Mouse (Mus musculus) brain, embryonic 14.5 days (tissue): ENCODE results near the gene Baiap2l1. TPM values are rescaled to one million over a fixed set of nuclear protein-coding genes. Genes with fewer than 3 reads are reported as not detected.

ENCODE experiments used
- DNase-seq: peaks from one replicate; pipeline ENCODE4 v3.0.0-alpha.2; 2011; ENCODE audit warnings: low read depth
- CTCF ChIP-seq: fragments of 200-500 bp; IDR thresholded peaks from 2 replicates; pipeline ENCODE4 v1.5.1; 2012; ENCODE audit warnings: inconsistent platforms, mild to moderate bottlenecking, moderate library complexity, borderline replicate concordance; ENCODE audit not compliant: insufficient read depth, insufficient read length; ENCODE audit errors: extremely low read depth
- POLR2A ChIP-seq: fragments of 200-500 bp; IDR thresholded peaks from 2 replicates; pipeline ENCODE4 v1.6.1; 2012; ENCODE audit warnings: mild to moderate bottlenecking, inconsistent platforms, borderline replicate concordance; ENCODE audit not compliant: poor library complexity, insufficient read depth, insufficient read length, severe bottlenecking; ENCODE audit errors: extremely low read depth
- polyA plus RNA-seq: library from polyadenylated mRNA; depleted of rRNA; stranded (reverse); fragments of >200 nt; gene quantifications from 2 replicates; pipeline ENCODE4 v1.2.3, GENCODE M21; 2012

Baiap2l1 gene
- polyA plus RNA-seq, 1 experiment: 0.89 TPM

DNA sequence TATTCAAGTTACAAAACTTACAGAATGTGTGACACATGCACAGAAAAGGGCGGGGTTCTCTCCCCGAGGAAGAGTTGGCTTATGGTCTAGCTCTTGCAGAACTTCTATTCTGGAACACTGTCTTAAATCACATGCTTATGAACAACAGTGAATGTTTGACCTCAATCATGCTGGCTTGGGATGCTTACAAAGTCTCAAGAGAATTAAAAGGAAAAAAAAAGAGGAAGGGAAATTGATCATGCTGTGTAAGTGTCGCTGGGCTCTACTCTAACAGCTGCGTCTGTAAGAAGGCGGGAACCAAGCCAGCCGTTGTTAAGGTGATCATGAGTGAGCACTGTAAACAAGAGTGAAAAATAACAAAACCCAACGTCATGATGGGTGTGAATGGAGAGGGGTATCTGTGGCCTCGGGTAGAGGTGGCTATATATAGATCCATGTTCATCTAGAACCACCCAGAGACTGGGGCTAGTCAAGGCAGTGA lies 74.3 kb downstream of the Baiap2l1 start:
- DNase-seq: no peak
- no peak for TF ChIP-seq POLR2A
- TF ChIP-seq CTCF: no peak

DNA sequence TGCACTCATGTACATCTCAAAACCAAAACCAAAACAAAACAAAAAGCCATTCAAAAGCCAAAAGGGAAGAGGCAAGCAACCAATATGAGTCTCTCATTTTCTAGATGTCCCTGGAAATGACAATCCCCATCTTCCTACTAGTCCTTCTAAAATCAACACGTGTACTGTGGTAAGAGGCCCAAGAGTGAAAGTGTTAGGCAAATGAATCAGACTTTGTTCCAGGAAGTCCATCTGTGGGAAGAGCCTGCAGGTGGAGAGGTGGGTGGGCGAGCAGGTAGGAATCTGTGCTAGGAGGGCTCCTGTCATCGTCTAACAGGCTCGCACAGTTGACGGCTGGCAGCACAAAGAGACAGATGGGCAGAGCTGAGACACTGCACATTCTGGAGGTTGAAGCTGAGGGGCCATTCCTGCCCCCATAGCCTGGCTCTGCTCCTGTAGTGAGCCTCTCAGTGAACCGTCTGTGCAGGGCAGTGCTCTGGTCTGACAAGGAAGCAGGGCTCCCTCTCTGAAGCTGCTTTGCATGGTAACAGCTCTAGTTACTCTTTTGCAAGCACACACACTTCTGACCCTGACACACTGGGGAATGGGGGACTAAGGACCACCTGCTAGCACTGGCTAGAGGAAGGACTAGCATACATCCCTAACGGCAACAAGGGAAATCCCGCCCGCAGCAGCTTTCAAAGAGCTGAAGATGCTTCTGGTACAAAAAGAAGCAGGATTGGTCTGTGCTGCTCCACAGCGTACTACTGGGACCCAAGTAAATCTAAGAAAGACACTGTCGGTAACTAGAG lies 75.2 kb downstream of the Baiap2l1 start:
- TF ChIP-seq POLR2A (no peak), CTCF (no peak)
- DNase-seq: no peak

DNA sequence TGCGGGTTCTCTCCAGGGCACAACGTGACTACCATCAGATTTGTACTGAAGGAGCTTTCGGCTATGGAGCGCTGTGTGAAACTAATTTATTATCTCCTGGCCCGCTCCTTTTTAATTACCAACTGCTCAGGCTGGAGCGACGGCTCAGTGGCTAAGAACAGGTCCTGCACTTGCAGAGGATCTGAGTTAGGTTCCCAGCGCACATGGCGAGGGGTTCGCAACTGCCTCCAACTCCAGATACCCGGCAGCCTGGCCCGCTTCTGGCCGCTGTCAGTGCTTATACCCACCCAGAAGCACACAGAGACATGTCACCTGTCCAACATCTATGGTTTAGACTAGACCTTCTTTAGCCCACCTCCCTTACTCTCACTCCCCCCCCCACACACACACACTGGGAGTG lies 78.0 kb downstream of the Baiap2l1 start:
- TF ChIP-seq POLR2A (no peak), CTCF (no peak)
- no peak for DNase-seq

DNA sequence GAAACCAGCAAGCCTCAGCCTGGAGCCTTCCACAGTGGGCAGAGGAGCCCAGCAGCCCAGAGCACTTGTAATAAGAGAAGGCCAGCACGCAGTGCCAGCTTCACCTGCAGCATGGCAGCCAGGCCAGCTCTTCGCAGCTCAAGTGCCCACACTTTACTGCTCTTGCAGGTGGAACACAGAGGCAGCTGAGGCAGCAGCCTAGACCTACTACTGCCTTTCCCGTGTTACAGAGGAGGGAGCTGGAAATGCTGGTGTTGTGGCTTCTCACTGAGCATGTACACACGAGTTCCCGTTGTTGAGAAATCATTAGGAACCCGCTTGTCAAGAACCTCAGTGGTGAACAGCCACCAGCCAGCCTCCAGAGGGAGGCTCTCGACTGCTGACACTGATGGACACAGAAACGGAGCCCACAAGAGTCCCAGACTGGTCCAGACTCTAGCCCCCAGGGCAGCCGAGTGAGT lies 78.8 kb downstream of the Baiap2l1 start:
- DNase-seq: no peak
- TF ChIP-seq CTCF: no peak
- no peak for TF ChIP-seq POLR2A

DNA sequence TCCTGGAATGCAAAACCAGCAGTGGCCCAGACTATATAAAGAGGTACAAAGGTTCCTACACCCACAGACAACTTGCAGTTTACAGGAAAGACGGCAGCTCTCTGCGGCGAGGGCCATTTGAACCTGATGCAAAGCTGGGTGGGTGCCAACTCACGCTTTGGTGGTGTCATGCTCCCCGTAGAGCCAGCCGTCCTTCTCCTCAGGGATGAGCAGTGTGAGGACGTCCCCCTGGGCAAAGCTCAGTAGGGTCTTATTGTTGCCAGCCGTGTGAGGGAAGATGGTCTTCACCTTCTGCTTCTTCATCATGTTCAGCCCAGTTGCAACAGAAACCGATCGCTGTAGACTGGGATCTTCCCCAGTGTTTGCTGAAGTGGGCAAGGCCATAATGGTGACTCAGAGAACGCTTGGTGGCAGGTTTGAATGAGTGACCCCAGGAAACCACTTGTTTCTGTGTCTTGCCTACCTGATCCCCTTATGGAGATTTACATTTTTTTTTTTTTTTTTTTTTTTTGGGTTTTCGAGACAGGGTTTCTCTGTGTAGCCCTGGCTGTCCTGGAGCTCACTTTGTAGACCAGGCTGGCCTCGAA lies 79.4 kb downstream of the Baiap2l1 start:
- no peak for DNase-seq
- TF ChIP-seq POLR2A: no peak
- TF ChIP-seq CTCF: no peak

DNA sequence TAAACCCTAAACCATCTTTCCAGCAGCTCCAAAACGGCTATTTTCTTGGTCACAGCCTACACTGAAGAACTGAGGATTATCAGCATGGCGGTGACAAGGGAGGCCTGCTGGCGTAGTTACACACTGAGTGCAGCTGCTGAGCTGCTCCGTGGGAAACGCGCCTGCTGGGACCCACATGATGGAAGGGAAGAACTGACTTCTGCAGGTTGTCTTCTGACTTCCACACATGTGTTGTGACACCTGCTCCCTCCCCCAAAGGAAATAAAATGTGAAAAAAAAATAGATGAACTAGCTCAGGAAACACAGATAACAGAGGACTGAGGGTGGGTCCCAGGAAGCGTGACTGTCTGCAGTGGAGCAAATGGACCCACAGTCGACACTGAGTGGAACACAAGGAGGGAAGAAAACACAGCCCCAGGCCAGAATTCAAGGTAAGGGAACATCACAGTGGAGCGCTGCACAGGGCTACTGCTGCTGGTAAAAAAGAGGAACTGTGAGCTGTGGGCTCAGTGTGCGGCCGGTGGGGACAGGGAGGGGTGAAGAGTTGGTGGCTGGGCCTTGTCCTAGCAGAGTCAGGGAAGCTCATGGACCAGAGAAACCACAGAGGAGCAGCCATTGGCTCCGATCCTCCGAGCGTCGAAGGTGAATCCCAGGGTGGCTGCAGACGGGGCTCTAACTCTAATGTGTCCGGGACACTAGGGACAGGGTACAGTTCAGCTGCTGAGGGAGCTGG lies 80.8 kb downstream of the Baiap2l1 start:
- TF ChIP-seq CTCF: no peak
- TF ChIP-seq POLR2A: no peak
- DNase-seq: no peak

DNA sequence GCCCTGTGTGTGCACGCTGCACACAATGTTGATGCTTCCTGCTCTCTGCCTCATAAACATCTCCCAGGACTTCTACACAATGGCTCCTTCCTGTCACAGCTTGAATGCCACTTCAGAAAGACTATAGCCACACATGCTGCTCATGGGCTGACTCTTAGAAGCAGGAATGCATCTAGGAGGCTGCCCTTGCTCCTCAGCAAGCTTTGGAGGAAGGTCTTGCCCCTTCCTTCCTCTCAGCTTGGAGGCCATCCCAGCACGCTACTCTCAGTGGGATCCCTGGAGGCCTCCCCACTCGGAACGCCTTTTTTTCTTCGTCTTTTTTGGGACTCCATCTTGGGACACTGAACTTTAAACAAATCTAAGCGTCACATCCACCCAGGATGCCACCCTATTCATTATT lies 83.0 kb downstream of the Baiap2l1 start:
- TF ChIP-seq POLR2A (no peak), CTCF (no peak)
- no peak for DNase-seq

DNA sequence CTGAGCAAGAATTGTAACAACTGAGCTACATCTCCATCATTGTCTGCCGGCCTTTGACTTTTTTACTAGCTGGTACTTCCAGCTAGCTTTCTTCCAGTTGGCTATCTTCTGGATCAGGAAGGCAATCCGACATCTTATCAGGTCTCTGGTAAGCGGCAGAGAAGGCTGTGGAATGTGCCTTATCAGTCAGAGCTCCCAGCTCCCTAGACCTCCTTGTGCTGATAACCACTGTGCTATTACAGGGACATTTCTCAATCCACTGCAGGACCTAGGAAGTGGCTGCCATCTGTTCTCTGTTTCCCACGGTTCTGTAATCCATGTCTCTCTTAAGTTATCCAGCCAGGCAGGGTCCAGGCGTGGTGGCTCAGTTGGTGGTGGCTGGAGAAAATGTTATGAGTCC lies 86.1 kb downstream of the Baiap2l1 start:
- TF ChIP-seq POLR2A: no peak
- TF ChIP-seq CTCF: no peak
- no peak for DNase-seq

DNA sequence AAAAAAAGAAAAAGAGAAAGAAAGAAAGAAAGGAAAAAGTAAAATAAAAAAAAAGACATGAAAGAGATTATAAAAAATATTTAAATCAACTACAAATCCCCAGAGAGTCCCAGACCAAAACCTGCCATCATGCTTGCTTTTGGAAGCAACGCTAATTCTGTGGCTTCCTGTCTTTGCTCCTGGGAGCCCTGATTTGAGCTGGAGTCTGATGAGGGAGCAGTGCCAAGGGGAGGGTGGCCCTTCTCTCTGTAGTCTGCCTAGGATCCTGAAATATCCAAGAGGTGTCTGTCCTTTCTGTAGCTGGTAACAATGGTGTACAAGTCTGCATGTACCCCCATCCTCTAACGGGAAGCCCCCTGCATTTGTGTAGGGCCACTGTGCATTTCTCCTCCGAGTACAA lies 86.8 kb downstream of the Baiap2l1 start:
- TF ChIP-seq CTCF: no peak
- no peak for TF ChIP-seq POLR2A

DNA sequence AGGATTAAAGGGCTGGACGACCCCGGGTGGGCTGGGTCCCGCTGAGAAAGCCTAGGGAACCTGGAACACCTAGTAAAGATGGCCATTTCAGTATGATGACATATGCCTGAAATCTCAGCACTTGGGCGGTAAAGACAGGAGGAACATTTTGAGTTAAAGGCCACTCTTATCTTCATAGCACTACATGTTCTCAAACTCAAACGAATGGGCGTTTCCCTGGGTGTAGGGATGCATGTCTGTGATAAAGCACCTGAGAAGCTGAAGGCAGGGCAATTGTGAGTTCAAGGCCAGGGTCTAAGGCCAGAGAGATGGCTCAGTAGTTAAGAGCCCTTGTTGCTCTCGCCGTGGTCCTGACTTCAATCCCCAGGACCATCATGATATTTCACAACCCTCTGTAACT lies 87.5 kb downstream of the Baiap2l1 start:
- TF ChIP-seq CTCF (no peak), POLR2A (no peak)
- no peak for DNase-seq

More for the DNA sequence above, 86.8 kb downstream of the Baiap2l1 start:
- DNase-seq: no peak

DNA sequence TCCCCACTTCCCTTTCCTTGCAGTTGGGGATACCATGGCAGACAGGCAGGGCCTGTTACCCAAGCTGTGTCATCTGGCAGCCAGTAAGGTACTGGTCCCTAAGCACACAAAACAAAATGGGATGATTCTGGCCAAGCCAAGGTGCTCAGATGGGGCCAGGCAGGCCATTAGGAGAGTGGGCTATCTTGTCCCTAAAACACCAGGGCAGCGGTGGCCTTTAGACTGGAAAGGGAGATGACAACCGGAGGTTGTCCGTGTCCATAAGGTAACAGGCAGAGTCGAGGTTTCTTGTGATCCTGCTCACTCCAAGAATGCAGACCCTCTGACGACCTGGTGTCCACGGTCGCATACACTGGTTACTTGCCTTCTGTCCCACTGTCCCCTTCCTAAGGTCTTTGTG lies 88.0 kb downstream of the Baiap2l1 start:
- no peak for DNase-seq
- TF ChIP-seq CTCF: no peak
- TF ChIP-seq POLR2A: no peak
